Mouse (Mus musculus): ENCODE results near the gene Pom121l2. TPM values are rescaled to one million over a fixed set of nuclear protein-coding genes. Genes with fewer than 3 reads are reported as not detected.

Pom121l2 gene
- polyA plus RNA-seq, 1 experiment = not detected

DNA sequence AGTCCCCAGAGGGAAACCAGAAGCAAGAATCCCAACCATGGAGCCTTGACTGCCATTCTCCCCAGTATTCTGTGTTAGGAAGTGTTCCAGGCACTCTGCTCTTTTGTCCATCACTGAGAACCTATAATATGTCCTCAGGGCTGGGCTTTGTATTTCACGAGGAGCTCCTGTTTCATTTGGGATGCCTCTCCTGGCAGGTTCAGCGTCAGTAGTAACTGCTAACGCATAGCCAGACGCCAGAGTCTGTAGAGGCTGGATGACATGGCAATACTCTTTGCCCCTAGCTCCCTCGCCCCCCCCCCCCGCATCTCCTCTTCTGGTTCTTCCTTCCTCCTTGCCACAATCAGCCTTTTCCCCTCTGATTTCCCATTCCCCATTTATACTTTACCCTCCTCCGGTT is 28.6 kb downstream of the Pom121l2 start, which contains the start of gene Prss16:
Gene Prss16, minus strand, starts transcription at position 101 of the 400 bp plus-strand sequence.
- 39% methylated on average over 7 of the region's 7 CpGs for WGBS
- no peak for TF ChIP-seq POLR2A (IDR thresholded peaks at IDR 0.05; ENCODE audit: borderline replicate concordance, extremely low read depth, low read depth, low read length)
- no peak for TF ChIP-seq CTCF (IDR thresholded peaks at IDR 0.05; ENCODE audit: insufficient read depth, low read length)
- DNase-seq = no peak
- Histone ChIP-seq H3K4me3 (replicated peaks; ENCODE audit: extremely low read depth, low read depth, low read length) (no peak within 1 kb of the TSS), H3K4me1 (ENCODE audit: control insufficient read depth, insufficient read depth, low read length) (peaks cover 4% of the 10 kb centered on the region)

GRCm38 (mm10) chr13:22013716-22014115 is 32.7 kb downstream of the Pom121l2 start:
- 15% methylated on average over 13 of the region's 13 CpGs for WGBS
- Histone ChIP-seq H3K4me3 (replicated peaks; ENCODE audit: extremely low read depth, low read depth, low read length) (no peak overlapping the region), H3K4me1 (ENCODE audit: control insufficient read depth, insufficient read depth, low read length) (peaks cover 4% of the 10 kb centered on the region)
- DNase-seq = no peak
- TF ChIP-seq POLR2A (IDR thresholded peaks at IDR 0.05; ENCODE audit: borderline replicate concordance, extremely low read depth, low read depth, low read length) (no peak), CTCF (IDR thresholded peaks at IDR 0.05; ENCODE audit: insufficient read depth, low read length) (no peak)

- TF ChIP-seq CTCF (IDR thresholded peaks at IDR 0.05; ENCODE audit: insufficient read depth, low read length) (no peak), POLR2A (IDR thresholded peaks at IDR 0.05; ENCODE audit: borderline replicate concordance, extremely low read depth, low read depth, low read length) (no peak)
- DNase-seq = no peak
- 5% methylated on average over 17 of the region's 17 CpGs for WGBS
- H3K4me1 ChIP-seq (ENCODE audit: control insufficient read depth, insufficient read depth, low read length) = peaks cover 4% of the 10 kb centered on the region
- H3K4me3 ChIP-seq (replicated peaks; ENCODE audit: extremely low read depth, low read depth, low read length) = peak overlapping the region; percentile 27
Observed at GRCm38 (mm10) chr13:22014411-22014845, 33.4 kb downstream of the Pom121l2 start.

GRCm38 (mm10) chr13:22015479-22016450 is 34.8 kb downstream of the Pom121l2 start:
- H3K4me3 ChIP-seq (replicated peaks; ENCODE audit: extremely low read depth, low read depth, low read length) = no peak overlapping the region
- H3K4me1 ChIP-seq (ENCODE audit: control insufficient read depth, insufficient read depth, low read length) = peaks cover 4% of the 10 kb centered on the region
- TF ChIP-seq POLR2A (IDR thresholded peaks at IDR 0.05; ENCODE audit: borderline replicate concordance, extremely low read depth, low read depth, low read length) (no peak), CTCF (IDR thresholded peaks at IDR 0.05; ENCODE audit: insufficient read depth, low read length) (no peak)
- WGBS = 17% methylated on average over 27 of the region's 27 CpGs
- DNase-seq = peak; percentile 52

DNA sequence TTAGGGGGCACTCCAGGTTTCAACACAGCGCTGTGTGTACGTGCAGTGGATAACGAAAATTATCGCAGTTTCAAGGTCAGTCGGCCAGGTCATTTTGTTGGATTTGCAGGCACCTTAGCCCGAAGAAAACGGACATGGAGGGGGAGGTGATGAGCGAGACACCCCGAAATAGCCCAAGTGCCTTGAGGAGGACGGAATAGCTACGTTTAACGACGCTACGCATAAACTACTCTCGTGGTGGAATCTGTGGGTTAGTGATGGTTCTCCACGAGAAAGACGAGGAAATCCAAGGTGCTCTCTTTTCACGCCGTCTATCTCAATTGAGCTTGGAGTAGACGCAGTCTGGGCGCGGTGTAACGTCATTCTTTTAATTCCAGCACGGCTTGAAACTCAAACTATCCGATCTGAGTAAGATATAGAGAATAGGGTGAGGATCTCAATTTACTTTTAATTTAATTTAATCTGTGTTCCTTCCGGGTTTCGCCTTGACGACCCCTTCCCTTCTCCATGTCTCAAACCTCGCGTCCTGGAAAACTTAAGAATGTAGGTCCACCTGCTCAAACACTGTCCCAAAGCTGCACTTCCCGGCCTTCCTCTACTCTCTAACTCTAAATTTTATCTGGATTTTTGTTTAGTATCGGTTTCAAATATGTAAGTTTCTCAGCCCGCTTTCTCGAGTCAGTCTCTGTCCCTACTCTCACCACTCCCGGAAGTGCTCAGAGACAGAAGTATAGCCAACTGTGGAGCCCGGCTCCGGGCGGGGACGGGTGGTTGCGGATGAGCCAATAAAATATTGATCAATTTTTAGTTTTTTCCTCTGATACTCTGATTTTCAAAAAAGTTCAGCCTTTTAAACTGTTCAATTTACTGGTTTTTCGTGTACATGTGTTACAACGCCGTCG is 39.2 kb downstream of the Pom121l2 start:
- WGBS = 5% methylated on average over 44 of the region's 44 CpGs
- no peaks in the 10 kb centered on the region for H3K4me1 ChIP-seq (ENCODE audit: control insufficient read depth, insufficient read depth, low read length)
- H3K4me3 ChIP-seq (replicated peaks; ENCODE audit: extremely low read depth, low read depth, low read length) = peak overlapping the region; percentile 63
- DNase-seq = no peak
- TF ChIP-seq CTCF (IDR thresholded peaks at IDR 0.05; ENCODE audit: insufficient read depth, low read length) (no peak), POLR2A (IDR thresholded peaks at IDR 0.05; ENCODE audit: borderline replicate concordance, extremely low read depth, low read depth, low read length) (no peak)

DNA sequence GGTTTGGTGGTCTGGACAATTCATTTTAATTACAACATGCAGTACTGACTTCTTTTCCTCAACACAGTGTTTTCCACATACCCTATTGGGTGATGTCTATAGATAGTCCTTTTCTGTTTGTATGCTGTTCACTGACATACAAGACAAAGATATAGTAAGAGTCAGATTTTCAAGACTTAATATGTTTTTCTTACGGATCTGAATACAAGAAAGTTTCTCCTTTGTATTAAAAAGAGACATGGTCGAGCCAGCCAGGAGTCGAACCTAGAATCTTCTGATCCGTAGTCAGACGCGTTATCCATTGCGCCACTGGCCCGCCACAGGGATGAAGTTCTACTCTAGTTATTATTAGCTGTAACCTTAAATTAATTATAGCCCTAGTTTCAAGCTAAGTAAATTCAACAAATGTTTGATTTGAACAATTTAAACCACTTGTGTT is 39.9 kb downstream of the Pom121l2 start:
- TF ChIP-seq CTCF (IDR thresholded peaks at IDR 0.05; ENCODE audit: insufficient read depth, low read length) = no peak
- no peak for TF ChIP-seq POLR2A (IDR thresholded peaks at IDR 0.05; ENCODE audit: borderline replicate concordance, extremely low read depth, low read depth, low read length)
- peak overlapping the region; percentile 63 for H3K4me3 ChIP-seq (replicated peaks; ENCODE audit: extremely low read depth, low read depth, low read length)

DNA sequence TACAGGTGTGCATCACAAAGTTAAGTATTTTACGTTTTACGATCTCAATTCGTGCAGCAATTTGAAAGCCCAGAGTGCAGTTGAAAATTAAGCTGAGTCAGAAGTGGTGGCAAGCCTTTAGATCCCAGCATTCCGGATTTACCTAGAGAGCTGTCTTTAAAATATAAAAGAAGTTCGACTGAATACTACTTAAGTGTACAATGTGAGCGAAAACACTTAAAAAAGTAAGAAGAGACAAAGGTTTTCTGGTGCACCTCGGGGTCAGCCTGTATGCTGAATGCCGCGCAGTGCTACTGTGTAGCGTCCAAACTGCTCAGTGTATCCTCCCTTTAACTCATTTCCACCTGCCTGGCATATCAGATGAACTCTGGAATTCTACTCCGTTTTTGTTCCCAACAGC is 40.6 kb downstream of the Pom121l2 start:
- H3K4me3 ChIP-seq (replicated peaks; ENCODE audit: extremely low read depth, low read depth, low read length) = peak overlapping the region; percentile 51
- no peak for DNase-seq
- H3K4me1 ChIP-seq (ENCODE audit: control insufficient read depth, insufficient read depth, low read length) = no peaks in the 10 kb centered on the region; the same call in 1 of the 2 replicates
- WGBS = 1% methylated on average over 11 of the region's 11 CpGs
- TF ChIP-seq POLR2A (IDR thresholded peaks at IDR 0.05; ENCODE audit: borderline replicate concordance, extremely low read depth, low read depth, low read length) = no peak
- no peak for TF ChIP-seq CTCF (IDR thresholded peaks at IDR 0.05; ENCODE audit: insufficient read depth, low read length)

More for the DNA sequence above, 39.9 kb downstream of the Pom121l2 start:
- peak; percentile 51 for DNase-seq
- 2% methylated on average over 8 of the region's 8 CpGs for WGBS
- H3K4me1 ChIP-seq (ENCODE audit: control insufficient read depth, insufficient read depth, low read length) = no peaks in the 10 kb centered on the region

DNA sequence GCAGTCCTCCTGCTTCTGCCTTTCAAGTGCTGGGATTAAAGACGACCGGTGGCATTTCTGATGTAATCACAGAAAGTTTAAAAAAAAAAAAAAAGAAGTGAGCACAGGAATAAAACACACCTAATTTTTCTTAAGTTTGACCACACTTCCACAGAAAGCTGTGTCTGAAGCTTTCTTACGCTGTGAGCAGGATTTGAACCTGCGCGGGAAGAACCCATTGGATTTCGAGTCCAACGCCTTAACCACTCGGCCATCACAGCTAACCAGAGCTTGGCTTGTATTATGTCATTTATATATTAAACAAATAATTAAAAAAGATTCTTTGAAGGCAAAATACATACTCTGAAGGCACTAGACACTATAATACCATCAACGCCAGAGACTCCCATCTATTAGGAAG is 41.2 kb downstream of the Pom121l2 start:
- Histone ChIP-seq H3K4me3 (replicated peaks; ENCODE audit: extremely low read depth, low read depth, low read length) (peak overlapping the region; percentile 49), H3K4me1 (ENCODE audit: control insufficient read depth, insufficient read depth, low read length) (no peaks in the 10 kb centered on the region; the same call in 1 of the 2 replicates)
- TF ChIP-seq CTCF (IDR thresholded peaks at IDR 0.05; ENCODE audit: insufficient read depth, low read length) (no peak), POLR2A (IDR thresholded peaks at IDR 0.05; ENCODE audit: borderline replicate concordance, extremely low read depth, low read depth, low read length) (no peak)
- 2% methylated on average over 9 of the region's 9 CpGs for WGBS
- DNase-seq = peak; percentile 62
